9 mouse cellular contexts compared by ENCODE assay signal in the genomic region with DNA sequence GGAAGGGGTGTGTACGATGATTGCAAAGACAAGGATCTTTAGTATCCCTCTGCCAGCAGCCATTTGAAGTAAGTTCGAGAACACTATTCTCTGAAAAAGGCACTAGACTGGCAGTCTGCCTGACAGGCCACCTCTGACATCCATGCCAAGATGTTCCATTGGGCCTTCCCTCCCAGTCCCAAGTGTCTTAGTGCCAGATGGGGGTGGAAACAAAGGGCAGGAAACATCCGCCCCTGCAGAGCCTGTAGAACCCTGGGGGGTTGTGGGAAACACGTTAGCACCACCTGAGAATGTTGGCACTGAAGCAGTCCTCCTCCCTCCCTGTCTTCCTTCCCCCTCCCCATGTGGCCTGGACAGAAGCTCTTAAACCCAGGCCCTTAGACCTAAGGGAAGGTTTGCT. TPM values are rescaled to one million over a fixed set of nuclear protein-coding genes. Genes with fewer than 3 reads are reported as not detected.
DNase-seq lines count a peak whose midpoint lies in the region; ATAC-seq and TF ChIP-seq lines count a peak whose summit lies in the region.
"Had no signal": no experiment of that assay in that cellular context is flagged by ENCODE, and none has a peak within 500 bp of the region (broad histone marks: within the 10 kb centered on the region; RNA-seq: fewer than 3 reads in every experiment).

No protein-coding gene starts in this region.

- H3K9me3 ChIP-seq in lung, embryonic 14.5 days (ENCODE audit: low read depth, low read length), result no peaks in the 10 kb centered on the region
- no peaks in the 10 kb centered on the region for H3K9me3 ChIP-seq in limb, embryonic 15.5 days
- H3K9me3 ChIP-seq: forebrain, embryonic 12.5 days had no signal

- no peak for TF ChIP-seq CTCF in lung, embryonic 14.5 days (IDR thresholded peaks at IDR 0.05; ENCODE audit: low read depth)

- 24% methylated on average over 4 of the region's 4 CpGs for WGBS in lung, embryonic 14.5 days
- 25% methylated on average over 4 of the region's 4 CpGs for WGBS in limb, embryonic 15.5 days

- intact Hi-C loops in heart, postnatal 10 days (cut with DNase I), result loop anchor here (2.0 kb wide), 2 partner anchors 18 to 104 kb away; no protein-coding TSS in a partner anchor

- no peaks in the 10 kb centered on the region for H3K27me3 ChIP-seq in lung, embryonic 14.5 days (ENCODE audit: insufficient read depth, low read length)
- no peaks in the 10 kb centered on the region for H3K27me3 ChIP-seq in limb, embryonic 15.5 days
- H3K27me3 ChIP-seq: forebrain, embryonic 12.5 days had no signal

- no peak for ATAC-seq in lung, embryonic 14.5 days (ENCODE audit: insufficient read depth)
- no peak for ATAC-seq in limb, embryonic 15.5 days (ENCODE audit: insufficient number of reproducible peaks, low FRiP score, low TSS enrichment, low read depth)

- DNase-seq in cerebellum, adult 9-11 months, result peak; percentile 59
- no peak for DNase-seq in cerebellum, adult 9-10 months
- DNase-seq in lung, embryonic 14.5 days, result peak; percentile 35
- DNase-seq in lung, postnatal 10 days, result no peak
- DNase-seq in heart, postnatal 10 days, result peak; percentile 38 to 45
- DNase-seq in thymus, adult 18-20 months, result no peak
- DNase-seq in thymus, postnatal 10 days (ENCODE audit: low spot score in 2 of 2), result no peak

- no peak overlapping the region for H3K4me2 ChIP-seq in lung, embryonic 14.5 days
- no peak overlapping the region for H3K4me2 ChIP-seq in limb, embryonic 15.5 days
- H3K4me2 ChIP-seq: forebrain, embryonic 12.5 days had no signal

- peak overlapping the region; percentile 75 for H3K27ac ChIP-seq in lung, embryonic 14.5 days (ENCODE audit: low read depth)
- H3K27ac ChIP-seq in limb, embryonic 15.5 days, result peak overlapping the region; percentile 33; the same call in 1 of the 2 replicates
- H3K27ac ChIP-seq: forebrain, embryonic 12.5 days had no signal

- H3K36me3 ChIP-seq in lung, embryonic 14.5 days (ENCODE audit: insufficient read depth), result peaks cover 32% of the 10 kb centered on the region
- peaks cover 32% of the 10 kb centered on the region for H3K36me3 ChIP-seq in limb, embryonic 15.5 days

- no peak overlapping the region for H3K4me3 ChIP-seq in lung, embryonic 14.5 days (ENCODE audit: low read depth, low read length)
- no peak overlapping the region for H3K4me3 ChIP-seq in limb, embryonic 15.5 days
- H3K4me3 ChIP-seq: forebrain, embryonic 12.5 days had no signal

- no peak overlapping the region for H3K9ac ChIP-seq in lung, embryonic 14.5 days
- H3K9ac ChIP-seq in limb, embryonic 15.5 days, result no peak overlapping the region
- H3K9ac ChIP-seq: forebrain, embryonic 12.5 days had no signal

- H3K4me1 ChIP-seq in lung, embryonic 14.5 days (ENCODE audit: insufficient read depth), result peaks cover 23% of the 10 kb centered on the region
- peaks cover 42% of the 10 kb centered on the region for H3K4me1 ChIP-seq in limb, embryonic 15.5 days
- H3K4me1 ChIP-seq: forebrain, embryonic 12.5 days had no signal

RNA-seq across cellular contexts. Expression of gene Hic1, which starts 12.3 kb away (rescaled TPM):
- polyA plus RNA-seq in lung, embryonic 14.5 days (2014; fragmentation: Nextera tagmentation; extraction: Ambion mirVana), result 14.0 and 15.6 TPM in 2 replicates
- 10 to 100 TPM; 36.3 to 48.5 TPM for total RNA-seq in heart, postnatal 10 days (2021)
- polyA plus RNA-seq in limb, embryonic 15.5 days (2015; fragmentation: Nextera tagmentation; extraction: Ambion mirVana), result 17.2 and 21.2 TPM in 2 replicates

RNA-seq across cellular contexts. Expression of gene Ovca2, which starts 21.6 kb away (rescaled TPM):
- 28.6 and 29.9 TPM in 2 replicates for polyA plus RNA-seq in lung, embryonic 14.5 days (2014; fragmentation: Nextera tagmentation; extraction: Ambion mirVana)
- total RNA-seq in heart, postnatal 10 days (2021), result 1 to 10 TPM; 7.8 to 9.5 TPM
- polyA plus RNA-seq in limb, embryonic 15.5 days (2015; fragmentation: Nextera tagmentation; extraction: Ambion mirVana), result 22.5 and 23.3 TPM in 2 replicates

RNA-seq across cellular contexts. Expression of gene Dph1, which starts 34.0 kb away (rescaled TPM):
- polyA plus RNA-seq in lung, embryonic 14.5 days (2014; fragmentation: Nextera tagmentation; extraction: Ambion mirVana), result 25.0 and 26.5 TPM in 2 replicates
- 10 to 100 TPM; 13.9 to 15.6 TPM for total RNA-seq in heart, postnatal 10 days (2021)
- polyA plus RNA-seq in limb, embryonic 15.5 days (2015; fragmentation: Nextera tagmentation; extraction: Ambion mirVana), result 21.1 and 23.3 TPM in 2 replicates

RNA-seq across cellular contexts. Expression of gene Rtn4rl1, which starts 36.5 kb away (rescaled TPM):
- polyA plus RNA-seq in lung, embryonic 14.5 days (2014; fragmentation: Nextera tagmentation; extraction: Ambion mirVana), result 1.1 and 1.5 TPM in 2 replicates
- total RNA-seq in heart, postnatal 10 days (2021), result 10 to 100 TPM; 13.9 to 21.4 TPM
- polyA plus RNA-seq in limb, embryonic 15.5 days (2015; fragmentation: Nextera tagmentation; extraction: Ambion mirVana), result 4.9 and 5.8 TPM in 2 replicates

Comparison
In these comparisons a context has a peak if more than half of its experiments do, and no peak if none do; other contexts are left out.
1. DNase-seq: peak in cerebellum, adult 9-11 months (single experiment), lung, embryonic 14.5 days (single experiment) and heart, postnatal 10 days (2 of 2); none in cerebellum, adult 9-10 months (single experiment), lung, postnatal 10 days (single experiment), thymus, adult 18-20 months (0 of 2) and thymus, postnatal 10 days (0 of 2).